Mouse (Mus musculus): ENCODE results near the gene B4galnt1.
"Not testable (repeated sequence)": the region's sequence is repeated elsewhere in the genome, so short reads cannot be mapped to it uniquely, and the experiment has no call there.

B4galnt1 gene

DNA sequence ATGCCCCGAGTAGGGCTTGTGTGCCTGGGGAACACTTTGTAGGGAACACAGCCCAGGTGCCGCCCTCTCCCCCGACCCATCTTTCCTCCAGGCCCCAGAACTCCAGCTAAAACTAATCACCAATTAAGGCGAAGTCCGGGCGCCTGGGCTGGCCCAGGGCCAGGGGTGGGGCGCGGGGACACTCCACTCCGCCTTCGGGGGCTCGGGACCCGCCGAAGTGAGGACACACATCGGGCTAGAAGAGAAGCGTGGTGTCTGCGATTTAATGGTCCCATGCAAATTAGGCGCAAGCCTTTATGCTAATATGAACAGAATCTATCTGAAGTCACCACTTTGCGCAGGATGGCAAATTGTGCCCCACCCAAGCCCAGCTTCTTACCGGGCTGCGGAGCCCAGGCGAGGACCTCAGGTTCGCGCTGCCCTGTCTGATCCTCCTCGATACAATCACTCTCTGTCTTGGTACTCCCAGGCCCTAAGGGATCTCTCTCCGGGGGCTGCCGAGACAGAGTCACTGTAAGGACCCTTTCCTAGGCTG lies 24.2 kb downstream of the B4galnt1 start:
- DNase-seq (ENCODE audit: low spot score): peak; percentile 76

- DNase-seq (ENCODE audit: low spot score): no peak
These were observed 24.8 kb downstream of the B4galnt1 start, which contains the start of gene Arhgef25 for GRCm38 (mm10) chr10:127189651-127190381. Gene Arhgef25 (minus strand): TSS chr10:127190083.

- no peak for DNase-seq (ENCODE audit: low spot score)
These were observed 25.6 kb downstream of the B4galnt1 start for GRCm38 (mm10) chr10:127190398-127191190.

DNA sequence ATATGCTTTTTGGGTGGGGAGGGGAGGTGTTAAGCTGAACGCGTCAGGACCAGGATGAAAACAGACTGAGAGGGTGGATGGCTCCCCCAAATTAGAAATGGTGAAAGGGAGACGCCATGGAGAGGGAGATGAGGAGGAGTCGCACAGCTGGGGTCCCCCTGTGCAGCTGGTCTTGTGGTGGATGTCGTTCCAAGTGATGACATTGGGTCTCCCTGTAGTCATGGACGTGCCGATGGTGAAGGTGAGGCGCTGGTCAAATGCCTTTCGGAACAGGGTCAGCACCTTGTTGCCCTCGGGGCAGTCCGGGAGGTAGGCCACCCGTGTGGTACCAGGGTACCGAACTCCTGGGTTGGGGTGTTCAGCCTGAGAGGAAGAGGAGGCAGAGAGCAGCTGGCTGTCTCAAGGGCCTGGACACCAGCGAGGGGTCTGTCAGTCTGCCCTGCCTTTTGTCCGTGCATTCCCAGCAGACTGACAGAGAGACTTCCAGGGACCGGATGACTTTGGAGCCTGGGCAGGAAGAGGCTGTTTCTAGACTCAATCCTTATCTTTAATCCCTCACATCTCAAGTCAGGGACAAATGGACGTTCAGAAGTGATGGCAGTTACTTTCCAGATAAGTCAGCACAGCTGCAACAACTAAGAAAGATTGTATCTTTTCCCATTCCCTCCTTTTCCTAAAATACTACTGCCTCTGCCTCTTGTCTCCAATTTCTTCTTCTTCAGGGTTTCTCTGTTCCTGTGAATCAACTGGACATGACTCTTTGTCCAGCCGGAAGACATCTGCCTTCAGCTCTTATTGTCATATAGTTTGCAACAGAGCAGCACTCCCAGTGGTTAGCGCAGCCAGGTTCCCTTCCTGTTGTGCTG lies 26.4 kb downstream of the B4galnt1 start:
- no peak for DNase-seq (ENCODE audit: low spot score)

- not testable (repeated sequence) for DNase-seq (ENCODE audit: low spot score)
These were observed 27.0 kb downstream of the B4galnt1 start for GRCm38 (mm10) chr10:127192057-127192328.

DNA sequence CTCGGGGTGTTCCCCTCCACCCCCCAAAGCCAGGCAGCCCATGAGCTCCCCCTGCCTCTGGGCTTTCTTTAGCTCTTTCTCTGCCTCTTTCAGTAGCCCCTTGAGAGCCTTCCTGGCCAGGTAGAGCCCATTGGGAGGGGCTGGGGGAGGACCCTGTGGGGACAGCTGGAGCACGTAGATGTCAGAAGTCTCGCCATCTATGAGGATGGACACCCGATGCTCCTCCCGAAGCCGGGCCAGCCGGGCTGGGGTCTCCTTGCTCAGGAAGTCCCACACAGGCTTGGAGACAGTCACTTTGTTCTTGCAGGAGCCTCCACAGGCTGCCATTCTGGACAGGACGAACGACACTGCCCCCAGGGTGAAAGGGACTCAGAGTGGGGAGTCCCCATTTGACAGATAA lies 28.0 kb downstream of the B4galnt1 start:
- no peak for DNase-seq (ENCODE audit: low spot score)

DNA sequence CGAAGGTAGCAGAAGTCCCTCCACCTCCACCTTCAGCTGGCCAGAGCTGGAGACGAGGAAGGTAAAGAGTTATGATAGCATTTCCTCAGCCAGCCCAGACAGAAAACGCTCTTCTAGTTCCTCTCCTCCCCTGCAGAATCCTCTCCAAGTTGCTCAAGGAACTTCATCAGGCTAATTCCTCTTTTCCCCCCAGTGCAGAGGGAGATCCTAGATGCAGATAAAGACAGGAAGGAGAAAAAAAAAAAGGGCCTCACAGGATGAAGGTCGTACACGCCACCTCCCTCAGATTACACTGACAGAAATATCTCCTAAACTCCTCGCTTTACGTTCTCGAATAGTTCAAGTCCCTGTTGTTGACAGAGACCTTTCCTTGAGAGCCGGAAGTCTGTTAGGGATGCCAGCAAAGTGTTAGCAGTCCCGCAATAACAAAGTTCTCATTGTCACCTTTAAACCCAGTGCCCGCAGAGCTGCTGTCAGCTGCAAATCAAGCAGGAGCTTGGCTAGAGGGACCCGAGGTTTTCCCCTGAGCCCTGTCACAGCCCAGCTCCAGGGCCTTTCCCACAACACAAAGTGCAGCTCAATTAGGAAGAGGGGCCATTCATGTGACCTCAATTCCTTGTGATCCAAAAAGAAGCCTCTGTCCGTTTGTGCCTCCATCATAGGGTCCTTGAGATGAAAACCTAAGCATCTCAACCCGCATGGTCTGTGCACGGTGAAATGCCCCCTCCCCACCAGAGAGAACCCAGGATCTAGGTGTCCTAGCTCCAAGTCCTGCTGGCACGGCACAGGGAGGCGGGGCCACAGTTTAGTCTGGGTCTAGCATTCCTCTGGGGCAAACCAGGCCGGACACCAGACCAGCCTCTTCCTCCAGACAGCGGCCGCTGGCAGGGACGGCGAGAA lies 29.7 kb downstream of the B4galnt1 start:
- DNase-seq (ENCODE audit: low spot score): no peak

- DNase-seq (ENCODE audit: low spot score): no peak
These were observed 30.5 kb downstream of the B4galnt1 start, which contains the start of gene Dtx3 for GRCm38 (mm10) chr10:127195328-127196129. Gene Dtx3 (minus strand): TSS chr10:127195728.

GRCm38 (mm10) chr10:127196392-127196791 lies 31.4 kb downstream of the B4galnt1 start:
- DNase-seq (ENCODE audit: low spot score): no peak

GRCm38 (mm10) chr10:127197104-127197503 lies 32.1 kb downstream of the B4galnt1 start:
- DNase-seq (ENCODE audit: low spot score): no peak

DNA sequence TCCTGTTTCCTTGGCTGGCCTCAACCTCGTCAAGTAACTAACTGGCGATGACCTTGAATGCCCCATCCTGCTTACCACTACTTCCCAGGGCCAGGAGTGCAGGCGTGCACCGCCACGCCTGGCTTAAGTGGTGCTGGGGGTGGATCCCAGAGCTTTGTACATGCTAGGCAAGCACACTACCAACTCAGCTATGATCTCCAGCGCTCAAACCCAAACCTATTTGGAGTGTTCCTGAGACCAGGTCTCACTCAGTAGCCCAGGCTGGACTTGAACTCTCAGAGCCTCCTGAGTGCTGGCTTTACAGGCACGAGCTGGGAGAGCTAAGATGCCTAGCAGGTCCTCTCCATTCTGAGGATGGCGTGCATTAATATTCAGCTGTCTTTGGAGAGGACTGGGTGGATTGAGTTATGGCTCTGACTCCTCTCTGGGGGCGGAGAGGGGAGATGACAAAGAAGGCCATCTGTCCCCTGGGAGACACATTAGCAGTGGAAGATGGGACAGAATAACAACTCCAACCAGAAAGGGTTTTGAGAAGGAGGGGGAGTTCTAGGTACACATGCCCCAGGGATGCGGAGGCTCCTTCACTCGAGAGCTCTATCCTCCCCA lies 32.6 kb downstream of the B4galnt1 start:
- no peak for DNase-seq (ENCODE audit: low spot score)

- DNase-seq (ENCODE audit: low spot score): no peak
These were observed 33.5 kb downstream of the B4galnt1 start for GRCm38 (mm10) chr10:127198492-127198891.

DNA sequence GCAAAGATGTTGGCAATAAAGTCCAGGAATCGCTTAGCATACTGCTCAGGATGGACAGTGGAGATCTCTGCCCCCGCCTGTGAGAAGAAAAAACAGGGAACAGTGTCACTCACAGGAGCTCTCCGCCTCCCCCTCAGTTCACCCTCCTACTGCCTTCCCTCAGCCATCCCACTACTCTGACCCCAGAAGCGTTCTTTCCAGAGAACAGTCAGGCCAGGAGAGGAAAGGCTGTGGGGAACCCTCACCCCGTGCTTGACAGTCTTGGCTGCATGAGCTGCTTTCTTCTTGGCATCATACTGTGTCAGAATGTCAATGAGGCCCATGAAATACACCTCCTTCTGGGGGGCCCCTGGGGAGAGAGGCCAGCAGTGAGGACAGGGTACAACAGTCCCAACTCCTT lies 34.0 kb downstream of the B4galnt1 start:
- no peak for DNase-seq (ENCODE audit: low spot score)

DNA sequence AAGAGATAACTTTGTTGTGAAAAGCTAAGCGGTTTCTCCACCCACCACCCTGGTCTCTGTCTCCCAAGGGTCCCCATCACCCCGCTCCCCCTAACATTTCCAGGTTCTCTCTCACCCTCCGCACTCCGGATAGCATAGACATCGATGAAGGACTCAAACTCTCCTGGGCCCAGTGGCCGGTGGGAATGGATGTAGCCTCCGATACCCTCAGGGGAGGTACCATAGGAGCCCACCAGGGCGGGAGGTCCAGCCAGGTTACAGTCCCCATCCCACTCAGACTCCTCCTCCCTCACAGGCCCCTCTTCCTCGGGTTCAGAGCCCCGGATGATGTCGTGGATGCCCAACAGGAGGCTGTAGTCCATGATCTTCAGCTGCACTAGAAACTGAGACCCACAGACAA lies 34.4 kb downstream of the B4galnt1 start:
- DNase-seq (ENCODE audit: low spot score): no peak

DNA sequence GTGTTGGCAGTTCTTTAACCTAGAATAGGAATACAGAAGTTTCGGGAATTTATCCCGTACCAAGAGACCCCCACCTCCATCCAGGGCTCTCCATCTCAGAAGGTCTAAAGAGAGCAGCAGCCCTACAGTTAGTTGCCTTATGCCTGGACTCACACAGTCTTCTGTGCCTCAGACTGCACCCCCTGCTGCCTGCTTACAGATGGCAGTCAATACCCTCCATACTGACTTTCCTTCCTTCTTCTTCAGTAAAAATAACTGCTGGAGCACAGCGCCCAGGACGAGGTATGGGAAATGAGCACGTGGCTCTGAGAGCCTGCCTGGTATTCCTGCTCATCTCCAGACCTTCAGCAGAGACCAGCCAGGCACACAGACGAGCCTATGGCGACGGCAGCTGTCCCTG lies 35.3 kb downstream of the B4galnt1 start:
- DNase-seq (ENCODE audit: low spot score): no peak

DNA sequence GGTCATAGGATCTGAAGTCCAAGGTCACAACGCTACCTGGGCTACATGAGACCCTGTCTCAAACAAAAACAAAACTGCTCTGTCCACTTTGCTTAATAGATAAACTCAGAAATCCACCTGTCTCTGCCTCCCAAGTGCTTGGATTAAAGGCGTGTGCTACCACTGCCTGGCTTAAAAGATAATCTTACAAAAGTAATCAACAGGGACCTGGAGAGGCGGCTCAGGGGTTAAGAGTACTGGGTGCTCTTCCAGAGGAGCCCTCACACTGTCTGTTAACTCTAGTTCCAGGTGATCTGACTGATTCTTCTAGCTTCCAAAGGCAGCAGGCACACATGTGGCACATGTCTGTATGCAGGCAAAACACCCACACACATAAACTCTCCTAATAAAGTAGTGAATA lies 38.1 kb downstream of the B4galnt1 start:
- DNase-seq (ENCODE audit: low spot score): no peak

DNA sequence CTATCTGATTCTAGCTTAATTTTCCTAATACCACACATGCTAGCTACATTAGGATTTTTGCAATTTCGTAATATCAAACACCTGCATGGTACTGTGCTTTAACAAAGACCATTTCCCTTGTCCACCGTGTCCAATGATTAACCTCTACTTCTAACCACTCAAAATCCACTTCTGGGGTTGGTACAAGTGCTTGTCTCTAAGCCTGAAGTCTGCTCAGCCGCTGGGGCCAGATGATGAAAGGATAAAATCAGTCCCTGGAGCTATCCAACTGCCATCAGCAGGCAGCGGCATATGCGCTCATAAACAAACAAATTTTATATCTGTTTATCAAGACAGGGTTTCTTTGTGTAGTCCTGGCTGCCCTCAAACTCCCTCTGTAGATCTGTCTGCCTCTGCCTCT lies 39.6 kb downstream of the B4galnt1 start:
- no peak for DNase-seq (ENCODE audit: low spot score)

GRCm38 (mm10) chr10:127205373-127205772 lies 40.3 kb downstream of the B4galnt1 start:
- DNase-seq (ENCODE audit: low spot score): peak; percentile 83

DNA sequence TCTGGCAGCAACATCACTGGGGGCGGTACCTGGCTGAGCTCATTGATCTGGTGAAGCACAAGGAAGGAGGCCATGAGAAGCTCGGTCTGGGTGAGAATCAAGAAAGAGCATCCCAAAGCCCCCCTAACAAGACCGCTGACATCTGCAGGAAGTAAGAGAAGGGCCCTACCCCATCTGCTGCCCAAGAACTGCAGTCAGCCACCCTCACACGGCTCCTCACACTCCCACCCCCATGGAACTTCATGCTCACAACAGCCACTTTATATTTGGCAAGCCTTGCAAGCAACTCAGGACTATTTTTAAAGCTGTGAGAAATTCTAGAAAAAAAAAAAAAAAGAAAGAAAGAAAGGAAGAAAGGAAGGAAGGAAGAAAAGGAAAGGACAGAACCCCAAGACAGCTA lies 43.9 kb downstream of the B4galnt1 start:
- no peak for DNase-seq (ENCODE audit: low spot score)

Data from c-Kit-positive CD71-positive TER-119-positive erythroid progenitor cells, embryonic 14.5 days (primary cell).